Mouse (Mus musculus): ENCODE measurements around the gene Mon1a. TPM values are rescaled to one million over a fixed set of nuclear protein-coding genes. Genes with fewer than 3 reads are reported as not detected.

Gene Mon1a
- polyA plus RNA-seq, 1 experiment from 2014 or later, result 12.7 TPM

- H3K9me3 ChIP-seq, result no peaks in the 10 kb centered on the region
- peaks cover 42% of the 10 kb centered on the region for H3K4me1 ChIP-seq
- H3K27ac ChIP-seq (replicated peaks), result peak within 1 kb of the TSS; percentile 82
- DNase-seq (ENCODE audit: low spot score), result no peak
- 10% methylated on average over 3 of the region's 3 CpGs for WGBS
- H3K36me3 ChIP-seq (replicated peaks), result no peaks in the 10 kb centered on the region
- peak within 1 kb of the TSS; percentile 72 for H3K4me3 ChIP-seq
- H3K27me3 ChIP-seq (replicated peaks; ENCODE audit: low read depth, poor library complexity, severe bottlenecking), result peaks cover 62% of the 10 kb centered on the region
Measured at GRCm38 (mm10) chr9:107935374-107935773, 47.4 kb downstream of the Mon1a start, which contains the start of gene Camkv. Camkv (plus strand) TSS chr9:107935674.

- Histone ChIP-seq H3K4me3 (peak overlapping the region; percentile 72), H3K4me1 (peaks cover 44% of the 10 kb centered on the region), H3K9me3 (no peaks in the 10 kb centered on the region), H3K27me3 (replicated peaks; ENCODE audit: low read depth, poor library complexity, severe bottlenecking) (peaks cover 62% of the 10 kb centered on the region), H3K27ac (replicated peaks) (peak overlapping the region; percentile 82), H3K36me3 (replicated peaks) (no peaks in the 10 kb centered on the region)
- peak; percentile 72 for DNase-seq (ENCODE audit: low spot score)
- under 1% methylated on average over 41 of the region's 41 CpGs for WGBS
Measured at GRCm38 (mm10) chr9:107935790-107936214, 47.9 kb downstream of the Mon1a start.

- DNase-seq (ENCODE audit: low spot score), result peak; percentile 52
- no peaks in the 10 kb centered on the region for H3K36me3 ChIP-seq (replicated peaks)
- H3K4me3 ChIP-seq, result peak overlapping the region; percentile 72
- peak overlapping the region; percentile 82 for H3K27ac ChIP-seq (replicated peaks)
- H3K27me3 ChIP-seq (replicated peaks; ENCODE audit: low read depth, poor library complexity, severe bottlenecking), result peaks cover 62% of the 10 kb centered on the region
- 1% methylated on average over 29 of the region's 29 CpGs for WGBS
- no peaks in the 10 kb centered on the region for H3K9me3 ChIP-seq
- H3K4me1 ChIP-seq, result peaks cover 44% of the 10 kb centered on the region
Measured at GRCm38 (mm10) chr9:107936215-107936822, 48.4 kb downstream of the Mon1a start.

GRCm38 (mm10) chr9:107936831-107937230, 48.9 kb downstream of the Mon1a start:
- WGBS, result 12% methylated on average over 3 of the region's 3 CpGs
- Histone ChIP-seq H3K9me3 (no peaks in the 10 kb centered on the region), H3K27me3 (replicated peaks; ENCODE audit: low read depth, poor library complexity, severe bottlenecking) (peaks cover 62% of the 10 kb centered on the region), H3K36me3 (replicated peaks) (no peaks in the 10 kb centered on the region), H3K4me1 (peaks cover 42% of the 10 kb centered on the region), H3K27ac (replicated peaks) (peak overlapping the region; percentile 82; the same call in 1 of the 2 replicates), H3K4me3 (peak overlapping the region; percentile 72)
- no peak for DNase-seq (ENCODE audit: low spot score)

GRCm38 (mm10) chr9:107947241-107948194, 59.6 kb downstream of the Mon1a start:
- Histone ChIP-seq H3K36me3 (replicated peaks) (peaks cover 5% of the 10 kb centered on the region; the same call in 1 of the 2 replicates), H3K27ac (replicated peaks) (no peak overlapping the region), H3K9me3 (no peaks in the 10 kb centered on the region), H3K27me3 (replicated peaks; ENCODE audit: low read depth, poor library complexity, severe bottlenecking) (no peaks in the 10 kb centered on the region), H3K4me3 (no peak overlapping the region), H3K4me1 (peaks cover 27% of the 10 kb centered on the region)
- 92% methylated on average over 31 of the region's 31 CpGs for WGBS
- no peak for DNase-seq (ENCODE audit: low spot score)

GRCm38 (mm10) chr9:107949184-107949921, 61.4 kb downstream of the Mon1a start:
- Histone ChIP-seq H3K4me3 (no peak overlapping the region), H3K9me3 (no peaks in the 10 kb centered on the region), H3K27me3 (replicated peaks; ENCODE audit: low read depth, poor library complexity, severe bottlenecking) (no peaks in the 10 kb centered on the region), H3K4me1 (peaks cover 32% of the 10 kb centered on the region), H3K27ac (replicated peaks) (peak overlapping the region; percentile 90; the same call in 1 of the 2 replicates), H3K36me3 (replicated peaks) (peaks cover 10% of the 10 kb centered on the region)
- 82% methylated on average over 13 of the region's 13 CpGs for WGBS
- no peak for DNase-seq (ENCODE audit: low spot score)

GRCm38 (mm10) chr9:107949922-107950235, 61.9 kb downstream of the Mon1a start, which contains the start of gene Traip:
Traip (plus strand) TSS chr9:107950136.
- WGBS, result 88% methylated on average over 10 of the region's 10 CpGs
- Histone ChIP-seq H3K9me3 (no peaks in the 10 kb centered on the region), H3K4me3 (peak within 1 kb of the TSS; percentile 90), H3K27me3 (replicated peaks; ENCODE audit: low read depth, poor library complexity, severe bottlenecking) (no peaks in the 10 kb centered on the region), H3K27ac (replicated peaks) (peak within 1 kb of the TSS; percentile 90), H3K4me1 (peaks cover 32% of the 10 kb centered on the region), H3K36me3 (replicated peaks) (peaks cover 10% of the 10 kb centered on the region)
- no peak for DNase-seq (ENCODE audit: low spot score)

- Histone ChIP-seq H3K4me1 (peaks cover 32% of the 10 kb centered on the region), H3K4me3 (peak overlapping the region; percentile 90), H3K36me3 (replicated peaks) (peaks cover 18% of the 10 kb centered on the region), H3K27me3 (replicated peaks; ENCODE audit: low read depth, poor library complexity, severe bottlenecking) (no peaks in the 10 kb centered on the region), H3K9me3 (no peaks in the 10 kb centered on the region), H3K27ac (replicated peaks) (peak overlapping the region; percentile 90)
- DNase-seq (ENCODE audit: low spot score), result peak; percentile 94
- 14% methylated on average over 45 of the region's 45 CpGs for WGBS
Measured at GRCm38 (mm10) chr9:107950460-107951355, 62.8 kb downstream of the Mon1a start.

Other genes starting within 250 kb of the Mon1a start
- gene Slc38a3, start 218.6 kb upstream of the Mon1a start, polyA plus RNA-seq (2016; fragmentation: Nextera tagmentation; extraction: Ambion mirVana), result 5.6 and 6.6 TPM in 2 replicates
- gene Gnat1, start 208.4 kb upstream of the Mon1a start, polyA plus RNA-seq (2016; fragmentation: Nextera tagmentation; extraction: Ambion mirVana), result 3.4 and 4.3 TPM in 2 replicates
- 13.2 and 21.4 TPM in 2 replicates for gene Sema3f, start 177.7 kb upstream of the Mon1a start, polyA plus RNA-seq (2016; fragmentation: Nextera tagmentation; extraction: Ambion mirVana)
- gene Rbm5, start 117.2 kb upstream of the Mon1a start, polyA plus RNA-seq (2016; fragmentation: Nextera tagmentation; extraction: Ambion mirVana), result 200 and 206 TPM in 2 replicates
- gene Rbm6, start 14.9 kb upstream of the Mon1a start, polyA plus RNA-seq (2016; fragmentation: Nextera tagmentation; extraction: Ambion mirVana), result 114 and 116 TPM in 2 replicates
- gene Mst1r, start 18.7 kb downstream of the Mon1a start, polyA plus RNA-seq (2016; fragmentation: Nextera tagmentation; extraction: Ambion mirVana), result 0.65 and 1.1 TPM in 2 replicates
- gene Actl11, start 40.3 kb downstream of the Mon1a start, polyA plus RNA-seq (2016; fragmentation: Nextera tagmentation; extraction: Ambion mirVana), result not detected in 2 replicates
- gene Camkv, start 47.5 kb downstream of the Mon1a start, polyA plus RNA-seq (2016; fragmentation: Nextera tagmentation; extraction: Ambion mirVana), result 7.6 and 7.9 TPM in 2 replicates
- 38.8 and 41.5 TPM in 2 replicates for gene Traip, start 62.0 kb downstream of the Mon1a start, polyA plus RNA-seq (2016; fragmentation: Nextera tagmentation; extraction: Ambion mirVana)
- gene Uba7, start 87.4 kb downstream of the Mon1a start, polyA plus RNA-seq (2016; fragmentation: Nextera tagmentation; extraction: Ambion mirVana), result 10.3 and 11.9 TPM in 2 replicates
- gene Gm20661, start 94.9 kb downstream of the Mon1a start, polyA plus RNA-seq (2016; fragmentation: Nextera tagmentation; extraction: Ambion mirVana), result 2.9 and 4.4 TPM in 2 replicates
- gene Inka1, start 97.7 kb downstream of the Mon1a start, polyA plus RNA-seq (2016; fragmentation: Nextera tagmentation; extraction: Ambion mirVana), result 99.3 and 112 TPM in 2 replicates
- 4.6 and 6.5 TPM in 2 replicates for gene Cdhr4, start 104.3 kb downstream of the Mon1a start, polyA plus RNA-seq (2016; fragmentation: Nextera tagmentation; extraction: Ambion mirVana)
- 0.41 and 0.52 TPM in 2 replicates for gene Gm20662, start 108.2 kb downstream of the Mon1a start, polyA plus RNA-seq (2016; fragmentation: Nextera tagmentation; extraction: Ambion mirVana)
- gene Ip6k1, start 114.3 kb downstream of the Mon1a start, polyA plus RNA-seq (2016; fragmentation: Nextera tagmentation; extraction: Ambion mirVana), result 57.1 and 57.3 TPM in 2 replicates
- gene Gmppb, start 161.1 kb downstream of the Mon1a start, polyA plus RNA-seq (2016; fragmentation: Nextera tagmentation; extraction: Ambion mirVana), result 23.3 and 26.1 TPM in 2 replicates
- gene Amigo3, start 165.0 kb downstream of the Mon1a start, polyA plus RNA-seq (2016; fragmentation: Nextera tagmentation; extraction: Ambion mirVana), result 2.7 and 2.8 TPM in 2 replicates
- gene Mst1, start 192.3 kb downstream of the Mon1a start, polyA plus RNA-seq (2016; fragmentation: Nextera tagmentation; extraction: Ambion mirVana), result 0.43 and 0.69 TPM in 2 replicates
- 32.7 and 34.1 TPM in 2 replicates for gene Rnf123, start 195.2 kb downstream of the Mon1a start, polyA plus RNA-seq (2016; fragmentation: Nextera tagmentation; extraction: Ambion mirVana)
- gene Apeh, start 206.5 kb downstream of the Mon1a start, polyA plus RNA-seq (2016; fragmentation: Nextera tagmentation; extraction: Ambion mirVana), result 68.3 and 72.8 TPM in 2 replicates